Mouse (Mus musculus) intestine, postnatal 0 days (tissue): Measurements from ENCODE around the gene Cerkl. TPM values are rescaled to one million over a fixed set of nuclear protein-coding genes. Genes with fewer than 3 reads are reported as not detected.

Experiments used
- ATAC-seq: fragments of 200-750 bp; cut with Nextera tagmentation; 2 replicates; pipeline ENCODE4 v1.8.0; 2017; ENCODE audit warnings: mild to moderate bottlenecking, moderate TSS enrichment, moderate library complexity
- H3K27ac ChIP-seq: fragments of 300-500 bp; sonication (generic); 2 replicates; pipeline ENCODE4 v1.5.1; 2014; ENCODE audit warnings: mild to moderate bottlenecking, low read depth, low read length, moderate library complexity
- H3K27me3 ChIP-seq: fragments of 300-500 bp; sonication (generic); replicated peaks from 2 replicates; pipeline ENCODE4 v1.6.1; 2014; ENCODE audit warnings: low read length, mixed read lengths; ENCODE audit not compliant: control insufficient read depth, insufficient read depth
- H3K36me3 ChIP-seq: fragments of 300-500 bp; sonication (generic); 2 replicates; pipeline ENCODE4 v1.6.1; 2014; ENCODE audit warnings: mild to moderate bottlenecking, moderate library complexity; ENCODE audit not compliant: control insufficient read depth, insufficient read depth
- H3K4me1 ChIP-seq: fragments of 300-500 bp; sonication (generic); replicated peaks from 2 replicates; pipeline ENCODE4 v1.6.1; 2014; ENCODE audit warnings: antibody characterized with exemption, low read length, mixed read lengths; ENCODE audit not compliant: control insufficient read depth, insufficient read depth
- H3K4me2 ChIP-seq: fragments of 300-500 bp; sonication (generic); replicated peaks from 2 replicates; pipeline ENCODE4 v1.6.1; 2014; ENCODE audit warnings: low read depth, mild to moderate bottlenecking, moderate library complexity
- H3K4me3 ChIP-seq: fragments of 300-500 bp; sonication (generic); 2 replicates; pipeline ENCODE4 v1.5.1; 2014; ENCODE audit warnings: low read depth, low read length
- H3K9ac ChIP-seq: fragments of 300-500 bp; sonication (generic); 2 replicates; pipeline ENCODE4 v1.6.1; 2014; ENCODE audit warnings: mild to moderate bottlenecking, low read depth, low read length
- H3K9me3 ChIP-seq: fragments of 300-500 bp; sonication (generic); 2 replicates; pipeline ENCODE4 v1.6.1; 2016; ENCODE audit warnings: mixed run types; ENCODE audit not compliant: control insufficient read depth
- CTCF ChIP-seq: sonication (generic); IDR thresholded peaks from 2 replicates; pipeline ENCODE4 v1.5.1; 2016; ENCODE audit warnings: low read depth, mild to moderate bottlenecking, control low read depth, antibody characterized with exemption, moderate library complexity
- WGBS: fragments of 180-500 bp; shearing (Covaris S2); extraction: QIAGEN DNeasy Blood & Tissue Kit; methylation state at CpG from one replicate; pipeline ENCODE4 v1.1.7; 2014; 5-methylcytosine and 5-hydroxymethylcytosine counted together
- polyA plus RNA-seq: library from polyadenylated mRNA; unstranded; fragments of >200 nt; fragmentation: Nextera tagmentation; extraction: Ambion mirVana; gene quantifications from 2 replicates; pipeline ENCODE4 v1.2.1, GENCODE M21; 2015

Gene Cerkl
- polyA plus RNA-seq, 1 experiment from 2014 or later: 1.2 TPM

DNA sequence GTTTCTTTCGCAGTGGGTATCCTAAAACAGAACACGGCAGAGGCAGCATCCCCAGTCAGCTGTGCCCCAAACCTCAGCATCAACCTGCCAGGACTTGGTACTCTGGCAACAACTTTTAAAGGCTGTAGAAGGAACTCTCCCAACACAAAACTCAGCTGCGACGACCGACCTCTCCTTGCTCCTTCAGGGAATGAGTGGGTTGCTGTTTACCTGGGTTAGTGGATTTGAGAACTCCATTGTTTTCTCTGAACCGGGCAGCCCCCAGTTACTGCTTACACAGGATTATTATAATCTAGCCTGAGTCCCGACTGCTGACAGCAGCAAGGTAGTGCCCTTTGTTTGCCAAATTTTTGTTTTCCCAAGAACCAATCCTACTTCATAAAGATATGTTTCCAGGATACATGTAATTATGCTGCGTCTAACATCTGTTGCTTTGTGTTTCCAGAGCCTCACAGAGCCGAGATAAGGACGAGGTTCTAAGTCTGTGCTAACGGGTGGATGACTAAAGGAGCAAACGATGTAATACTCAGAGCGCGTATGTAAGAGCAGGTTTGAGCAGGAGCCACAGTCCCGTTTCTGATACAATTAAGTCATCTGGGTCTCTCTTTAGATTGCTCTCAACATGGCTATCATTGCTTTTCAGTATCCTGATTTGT lies 46.2 kb downstream of the Cerkl start:
- Histone ChIP-seq H3K9me3 (no peaks in the 10 kb centered on the region), H3K9ac (no peak overlapping the region), H3K4me2 (no peak overlapping the region), H3K4me3 (no peak overlapping the region), H3K4me1 (no peaks in the 10 kb centered on the region), H3K36me3 (no peaks in the 10 kb centered on the region), H3K27ac (no peak overlapping the region), H3K27me3 (no peaks in the 10 kb centered on the region)
- ATAC-seq: no peak
- TF ChIP-seq CTCF: no peak
- WGBS: 36% methylated on average over 15 of the region's 15 CpGs

DNA sequence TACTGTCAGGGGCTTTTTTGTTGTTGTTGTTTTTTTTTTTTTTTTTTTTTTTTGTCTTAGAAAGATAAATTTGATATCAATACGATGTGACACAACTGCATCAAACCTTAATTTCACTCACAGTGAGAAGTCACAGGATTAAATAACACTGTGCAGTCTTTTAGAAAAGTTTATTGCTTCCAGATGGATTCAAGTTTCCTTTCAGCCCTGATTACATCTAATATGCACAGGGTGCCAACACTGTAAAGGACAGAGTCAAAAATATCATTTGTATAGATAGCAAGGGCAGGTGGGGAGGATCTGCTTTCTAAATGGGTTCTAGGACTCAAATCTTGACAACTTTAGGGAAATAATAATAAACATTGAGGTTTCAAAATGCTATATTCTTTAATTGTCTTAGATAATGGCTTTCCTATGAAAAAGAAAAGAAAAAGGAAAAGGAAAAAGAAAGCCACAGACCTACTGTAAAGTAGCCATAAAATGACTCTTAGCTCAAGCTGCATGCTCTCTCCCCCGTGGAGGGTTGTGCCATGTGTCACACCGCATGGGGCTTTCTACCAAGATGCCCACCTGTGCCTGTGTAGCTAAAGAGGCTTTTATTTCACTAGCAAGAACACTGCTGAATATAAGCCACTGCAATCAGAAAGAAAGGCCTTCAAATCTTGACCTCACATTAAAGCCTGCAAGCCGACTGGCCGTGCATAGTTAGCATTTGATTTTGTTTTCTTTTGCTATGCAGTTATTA lies 50.8 kb downstream of the Cerkl start:
- no peaks in the 10 kb centered on the region for H3K36me3 ChIP-seq
- 86% methylated on average over 5 of the region's 5 CpGs for WGBS
- no peak for TF ChIP-seq CTCF
- no peak overlapping the region for H3K9ac ChIP-seq
- H3K4me2 ChIP-seq: no peak overlapping the region
- ATAC-seq: no peak
- no peaks in the 10 kb centered on the region for H3K4me1 ChIP-seq
- H3K9me3 ChIP-seq: no peaks in the 10 kb centered on the region
- no peak overlapping the region for H3K27ac ChIP-seq
- no peak overlapping the region for H3K4me3 ChIP-seq
- no peaks in the 10 kb centered on the region for H3K27me3 ChIP-seq

DNA sequence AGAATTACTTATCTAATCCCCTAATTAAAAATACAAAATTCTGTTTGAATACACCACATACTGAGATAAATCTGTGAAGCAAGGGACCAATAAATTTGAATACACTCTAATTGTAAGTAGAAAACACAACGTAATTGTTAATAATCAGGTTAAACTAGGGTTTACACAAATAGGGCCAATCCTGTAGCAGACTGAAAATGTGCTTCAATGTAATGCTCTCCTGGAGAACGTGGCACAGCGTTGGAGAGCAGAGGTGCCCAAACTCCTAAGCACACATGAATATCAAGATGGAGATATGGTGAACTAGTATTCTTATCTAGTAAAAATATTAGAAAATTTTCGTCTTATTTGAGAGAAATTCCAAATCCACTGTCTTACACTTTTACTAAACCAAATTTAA lies 56.5 kb downstream of the Cerkl start:
- Histone ChIP-seq H3K36me3 (no peaks in the 10 kb centered on the region), H3K4me1 (no peaks in the 10 kb centered on the region), H3K4me3 (no peak overlapping the region), H3K27me3 (no peaks in the 10 kb centered on the region), H3K27ac (no peak overlapping the region), H3K9ac (no peak overlapping the region), H3K9me3 (no peaks in the 10 kb centered on the region), H3K4me2 (no peak overlapping the region)
- no peak for ATAC-seq
- WGBS: 74% methylated on average over 4 of the region's 4 CpGs
- TF ChIP-seq CTCF: no peak

DNA sequence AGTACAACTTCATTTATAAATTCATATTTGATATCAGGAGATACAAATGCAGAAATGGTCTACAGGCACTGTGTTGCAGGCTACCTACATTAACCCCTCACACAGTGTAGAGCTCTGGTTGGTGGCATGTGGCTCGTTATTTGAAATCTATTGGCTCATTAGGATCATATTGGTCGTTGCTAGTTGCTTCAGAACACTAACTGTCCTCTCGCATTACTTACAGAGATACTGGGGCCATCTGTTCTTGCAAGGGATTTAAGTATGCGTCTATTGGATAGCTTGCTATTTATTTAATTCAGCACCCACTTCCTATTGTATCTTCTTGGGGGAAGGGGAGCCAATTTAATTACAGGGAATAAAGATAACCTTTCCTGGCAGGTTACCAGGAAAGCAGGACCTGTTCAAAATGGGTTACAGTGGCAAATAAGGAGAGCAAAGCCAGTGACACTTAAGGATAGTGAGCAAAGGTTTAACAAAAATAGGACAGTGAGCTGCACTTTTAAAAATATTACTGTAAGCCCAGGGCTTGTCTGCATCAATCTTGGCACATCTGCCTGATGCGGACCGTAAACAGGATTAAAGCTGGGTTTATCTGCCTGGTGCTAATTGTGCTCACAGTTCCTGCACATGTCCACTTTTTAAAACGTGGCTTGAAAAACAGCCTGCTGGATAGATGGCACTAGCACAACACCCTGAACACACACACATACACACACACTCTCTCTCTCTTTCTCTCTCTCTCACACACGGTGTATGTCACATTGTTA lies 57.2 kb downstream of the Cerkl start:
- Histone ChIP-seq H3K4me3 (no peak overlapping the region), H3K27ac (no peak overlapping the region)
- 54% methylated on average over 8 of the region's 8 CpGs for WGBS

DNA sequence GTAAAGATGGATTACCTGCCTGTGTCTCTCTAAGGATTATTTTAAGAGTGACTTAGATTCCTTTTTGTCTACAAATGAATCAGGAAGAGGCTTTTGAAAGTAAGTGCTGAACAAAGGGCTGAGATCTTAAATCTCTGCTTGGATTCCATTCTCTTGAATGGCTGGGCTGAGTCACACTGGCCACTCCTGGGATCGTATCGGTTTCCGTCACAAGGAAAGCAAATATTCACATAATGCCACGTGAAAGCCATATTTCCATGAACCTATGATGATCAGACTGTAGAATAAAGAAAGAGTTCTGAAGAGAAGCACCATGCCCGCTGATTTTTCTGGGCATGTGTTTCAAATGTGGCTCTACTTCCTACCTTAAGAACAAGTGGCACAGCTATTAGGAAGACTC lies 57.8 kb downstream of the Cerkl start:
- WGBS: 56% methylated on average over 5 of the region's 5 CpGs
- Histone ChIP-seq H3K4me3 (no peak overlapping the region), H3K4me2 (no peak overlapping the region), H3K9me3 (no peaks in the 10 kb centered on the region), H3K9ac (no peak overlapping the region), H3K4me1 (no peaks in the 10 kb centered on the region), H3K27me3 (no peaks in the 10 kb centered on the region), H3K36me3 (no peaks in the 10 kb centered on the region), H3K27ac (no peak overlapping the region)
- TF ChIP-seq CTCF: no peak
- no peak for ATAC-seq

More for the DNA sequence above, 57.2 kb downstream of the Cerkl start:
- Histone ChIP-seq H3K36me3 (no peaks in the 10 kb centered on the region), H3K4me2 (no peak overlapping the region), H3K9me3 (no peaks in the 10 kb centered on the region), H3K4me1 (no peaks in the 10 kb centered on the region), H3K9ac (no peak overlapping the region), H3K27me3 (no peaks in the 10 kb centered on the region)
- no peak for ATAC-seq
- no peak for TF ChIP-seq CTCF

DNA sequence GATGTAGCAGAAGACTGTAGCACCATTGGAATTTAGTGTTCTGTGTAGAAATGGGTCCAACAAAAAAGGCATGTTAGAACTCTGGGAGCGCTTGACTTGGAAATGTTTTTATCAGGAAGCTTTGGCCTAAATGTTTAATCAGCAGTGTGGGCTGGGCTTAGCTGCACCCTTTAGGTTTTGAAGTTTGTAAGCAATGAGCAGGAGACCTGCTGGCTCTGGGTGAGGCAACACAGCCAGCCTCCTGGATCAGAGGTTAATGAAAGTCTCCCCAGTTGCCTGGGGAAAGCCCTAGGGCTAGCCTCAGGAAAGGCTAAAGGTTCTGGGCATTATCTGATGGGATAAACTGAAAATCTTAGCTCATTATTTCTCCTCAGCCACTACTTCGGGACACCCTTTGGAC lies 58.2 kb downstream of the Cerkl start:
- Histone ChIP-seq H3K9me3 (no peaks in the 10 kb centered on the region), H3K27me3 (no peaks in the 10 kb centered on the region), H3K36me3 (no peaks in the 10 kb centered on the region), H3K27ac (no peak overlapping the region), H3K4me1 (no peaks in the 10 kb centered on the region), H3K4me3 (no peak overlapping the region), H3K9ac (no peak overlapping the region), H3K4me2 (no peak overlapping the region)
- ATAC-seq: no peak
- 48% methylated on average over 2 of the region's 2 CpGs for WGBS
- no peak for TF ChIP-seq CTCF
